Mouse (Mus musculus): ENCODE measurements around the gene Mon1a.

Gene Mon1a

GRCm38 (mm10) chr9:107949184-107949921 lies 61.4 kb downstream of the Mon1a start:
- no peak for DNase-seq (ENCODE audit: low spot score in 2 of 2)

- no peak for DNase-seq (ENCODE audit: low spot score in 2 of 2)
Measured at GRCm38 (mm10) chr9:107949922-107950235, 61.9 kb downstream of the Mon1a start, which contains the start of gene Traip. Traip (plus strand) TSS chr9:107950136.

GRCm38 (mm10) chr9:107950460-107951355 lies 62.8 kb downstream of the Mon1a start:
- peak; percentile 87 to 93 for DNase-seq (ENCODE audit: low spot score in 2 of 2)

All from frontal cortex, postnatal 36 days (tissue).